Mouse (Mus musculus): ENCODE data around the gene As3mt. TPM values are rescaled to one million over a fixed set of nuclear protein-coding genes. Genes with fewer than 3 reads are reported as not detected.

Gene As3mt
- total and polyA plus RNA-seq, 3 experiments: 30.7 to 52.1 (median 43.3) TPM

- H3K4me1 ChIP-seq (ENCODE audit: control insufficient read depth in 1 of 2, insufficient read depth in 2 of 2): no peaks in the 10 kb centered on the region
- H3K4me3 ChIP-seq (replicated peaks in 1 of 3; ENCODE audit: low read depth in 2 of 3, low read length in 2 of 3, poor library complexity in 1 of 3): no peak overlapping the region
- DNase-seq (ENCODE audit: extremely low read depth): no peak
- no peak overlapping the region for H3K27ac ChIP-seq (ENCODE audit: insufficient read depth, low read depth)
- in situ Hi-C loops (cut with MboI; ENCODE audit: low pct_ligation_motif_present, low pct_unique_long_range_greater_than_20kb, low sequenced_read_pairs): loop anchor here (5.0 kb wide), 1 partner anchor 80 kb away; no protein-coding TSS in a partner anchor
- no peaks in the 10 kb centered on the region for H3K27me3 ChIP-seq (replicated peaks)
- H3K9me3 ChIP-seq (replicated peaks; ENCODE audit: low read length): no peaks in the 10 kb centered on the region
- no peaks in the 10 kb centered on the region for H3K36me3 ChIP-seq (replicated peaks in 1 of 2; ENCODE audit: control insufficient read depth in 1 of 2, insufficient read depth in 1 of 2, low read length in 1 of 2)
- dilution Hi-C loops (cut with MboI; ENCODE audit: extremely low pct_ligation_motif_present, extremely low pct_unique_long_range_greater_than_20kb, low sequenced_read_pairs): no loop called here
- no peak overlapping the region for H3K4me2 ChIP-seq (ENCODE audit: insufficient read depth, low read depth, poor library complexity, severe bottlenecking)
- no peaks in the 10 kb centered on the region for H3K79me2 ChIP-seq (replicated peaks; ENCODE audit: control insufficient read depth, extremely low read depth, insufficient read depth, poor library complexity, severe bottlenecking)
- H3K9ac ChIP-seq (ENCODE audit: insufficient read depth, low read depth): no peak overlapping the region
- TF ChIP-seq MYC (IDR thresholded peaks at IDR 0.05; ENCODE audit: low read depth, low read length) (no peak), CHD2 (IDR thresholded peaks at IDR 0.05; ENCODE audit: low read length) (no peak), NRF1 (IDR thresholded peaks at IDR 0.05; ENCODE audit: low read depth, low read length) (no peak), PAX5 (IDR thresholded peaks at IDR 0.05; ENCODE audit: low read length) (no peak), CTCF (conservative IDR thresholded peaks at IDR 0.05 in 1 of 2, IDR thresholded peaks at IDR 0.05 in 1 of 2; ENCODE audit: low read depth in 2 of 2, low read length in 2 of 2) (no peak), ZC3H11A (IDR thresholded peaks at IDR 0.05; ENCODE audit: low read depth, low read length) (no peak), GABPA (IDR thresholded peaks at IDR 0.05; ENCODE audit: insufficient replicate concordance, low read depth, low read length) (no peak), ZMIZ1 (IDR thresholded peaks at IDR 0.05; ENCODE audit: low read depth, low read length) (no peak), CHD1 (IDR thresholded peaks at IDR 0.05; ENCODE audit: low read depth, low read length) (no peak), MAX (IDR thresholded peaks at IDR 0.05; ENCODE audit: low read length) (no peak), IRF4 (IDR thresholded peaks at IDR 0.05; ENCODE audit: low read depth, low read length) (no peak), ZKSCAN1 (IDR thresholded peaks at IDR 0.05; ENCODE audit: borderline replicate concordance, low read depth, low read length) (no peak), HCFC1 (IDR thresholded peaks at IDR 0.05; ENCODE audit: low read depth, low read length) (no peak), NELFE (IDR thresholded peaks at IDR 0.05; ENCODE audit: low read depth, low read length) (no peak), RCOR1 (conservative IDR thresholded peaks at IDR 0.05; ENCODE audit: low read depth, low read length) (no peak), UBTF (IDR thresholded peaks at IDR 0.05; ENCODE audit: low read depth, low read length) (no peak), E2F4 (IDR thresholded peaks at IDR 0.05; ENCODE audit: insufficient replicate concordance, low read depth, low read length) (no peak), SIN3A (IDR thresholded peaks at IDR 0.05; ENCODE audit: low read length) (no peak), KAT2A (IDR thresholded peaks at IDR 0.05; ENCODE audit: insufficient replicate concordance, low read length) (no peak), USF1 (IDR thresholded peaks at IDR 0.05; ENCODE audit: low read depth, low read length) (no peak)
Observed at GRCm38 (mm10) chr19:46667300-46667699, 40.0 kb upstream of the As3mt start.

GRCm38 (mm10) chr19:46668263-46668662, 39.0 kb upstream of the As3mt start:
- no peak overlapping the region for H3K9ac ChIP-seq (ENCODE audit: insufficient read depth, low read depth)
- DNase-seq (ENCODE audit: extremely low read depth): no peak
- no peak overlapping the region for H3K4me3 ChIP-seq (replicated peaks in 1 of 3; ENCODE audit: low read depth in 2 of 3, low read length in 2 of 3, poor library complexity in 1 of 3)
- TF ChIP-seq ZC3H11A (IDR thresholded peaks at IDR 0.05; ENCODE audit: low read depth, low read length): no peak
- TF ChIP-seq ZNF384 (IDR thresholded peaks at IDR 0.05; ENCODE audit: low read depth, low read length): no peak
- no peak for TF ChIP-seq MAX (IDR thresholded peaks at IDR 0.05; ENCODE audit: low read length)
- no peak for TF ChIP-seq ETS1 (conservative IDR thresholded peaks at IDR 0.05; ENCODE audit: low read depth, low read length)
- no peak for TF ChIP-seq IRF4 (IDR thresholded peaks at IDR 0.05; ENCODE audit: low read depth, low read length)
- no peak for TF ChIP-seq ZMIZ1 (IDR thresholded peaks at IDR 0.05; ENCODE audit: low read depth, low read length)
- TF ChIP-seq BHLHE40 (IDR thresholded peaks at IDR 0.05; ENCODE audit: low read depth, low read length): no peak
- TF ChIP-seq CHD1 (IDR thresholded peaks at IDR 0.05; ENCODE audit: low read depth, low read length): no peak
- no peak for TF ChIP-seq MAZ (IDR thresholded peaks at IDR 0.05; ENCODE audit: low read depth, low read length)
- H3K27ac ChIP-seq (ENCODE audit: insufficient read depth, low read depth): no peak overlapping the region
- H3K27me3 ChIP-seq (replicated peaks): no peaks in the 10 kb centered on the region
- no peak overlapping the region for H3K4me2 ChIP-seq (ENCODE audit: insufficient read depth, low read depth, poor library complexity, severe bottlenecking)
- in situ Hi-C loops (cut with MboI; ENCODE audit: low pct_ligation_motif_present, low pct_unique_long_range_greater_than_20kb, low sequenced_read_pairs) (loop anchor here (5.0 kb wide), 1 partner anchor 81 kb away; no protein-coding TSS in a partner anchor), dilution Hi-C loops (cut with MboI; ENCODE audit: extremely low pct_ligation_motif_present, extremely low pct_unique_long_range_greater_than_20kb, low sequenced_read_pairs) (no loop called here)
- no peaks in the 10 kb centered on the region for H3K79me2 ChIP-seq (replicated peaks; ENCODE audit: control insufficient read depth, extremely low read depth, insufficient read depth, poor library complexity, severe bottlenecking)
- H3K4me1 ChIP-seq (ENCODE audit: control insufficient read depth in 1 of 2, insufficient read depth in 2 of 2): no peaks in the 10 kb centered on the region
- H3K36me3 ChIP-seq (replicated peaks in 1 of 2; ENCODE audit: control insufficient read depth in 1 of 2, insufficient read depth in 1 of 2, low read length in 1 of 2): no peaks in the 10 kb centered on the region
- no peaks in the 10 kb centered on the region for H3K9me3 ChIP-seq (replicated peaks; ENCODE audit: low read length)
